Mouse (Mus musculus) G1E (cell line): ENCODE measurements around the gene Topors.
A peak's percentile ranks its signal among the peaks of the same experiment; 100 is the strongest.

Source experiments
- CTCF ChIP-seq: IDR thresholded peaks from 2 replicates; pipeline ENCODE4 v1.5.1; 2012; ENCODE audit warnings: low read depth, low read length, inconsistent platforms, mixed read lengths
- GATA1 ChIP-seq: IDR thresholded peaks from 2 replicates; pipeline ENCODE4 v1.6.1; 2012; ENCODE audit warnings: borderline replicate concordance, low read length, inconsistent platforms, mixed read lengths
- GATA2 ChIP-seq: IDR thresholded peaks from 2 replicates; pipeline ENCODE4 v1.6.1; 2012; ENCODE audit warnings: low read depth, low read length, inconsistent platforms, borderline replicate concordance
- POLR2AphosphoS5 ChIP-seq: IDR thresholded peaks from 2 replicates; pipeline ENCODE4 v1.6.1; 2012; ENCODE audit warnings: low read depth, low read length, inconsistent platforms; ENCODE audit not compliant: insufficient replicate concordance
- TAL1 ChIP-seq: conservative IDR thresholded peaks from 2 replicates; pipeline ENCODE4 v1.6.1; 2012; ENCODE audit warnings: low read depth, low read length, inconsistent platforms, mixed read lengths

DNA sequence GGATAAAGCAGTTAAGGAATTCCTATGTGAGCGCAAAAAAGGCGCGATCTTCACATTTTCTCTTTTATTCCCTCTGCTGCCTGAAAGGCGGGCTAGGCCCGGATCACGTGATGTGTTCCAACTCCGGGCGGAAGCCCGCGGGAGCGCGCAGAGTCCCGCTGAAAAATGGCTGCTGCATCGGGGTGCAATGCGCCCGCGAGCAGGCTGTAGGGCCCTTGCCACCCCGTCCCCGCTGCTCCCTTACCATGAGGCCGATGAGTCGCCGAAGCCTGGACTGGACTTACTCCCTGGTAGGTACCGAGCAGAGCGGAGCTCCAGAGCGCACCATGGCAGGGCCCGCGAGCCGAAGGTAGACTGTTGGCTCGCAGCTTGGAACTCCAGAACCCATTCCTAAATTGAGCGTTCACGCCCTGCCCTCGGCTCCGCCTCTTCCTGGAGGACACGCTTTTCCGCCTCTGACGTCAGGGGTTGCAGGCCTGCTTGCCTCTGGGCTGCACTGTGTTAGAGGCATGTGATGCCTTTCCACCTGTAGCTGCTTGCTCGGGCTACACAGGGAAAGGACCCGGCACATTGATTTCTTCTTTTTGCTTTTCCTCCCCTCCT is at the start of gene Topors, which contains the start of gene Smim27:
- TF ChIP-seq CTCF = no peak
- peak; percentile 78; the same call in 1 of the 2 replicates for TF ChIP-seq POLR2AphosphoS5
- no peak for TF ChIP-seq GATA1
- no peak for TF ChIP-seq TAL1
- TF ChIP-seq GATA2 = no peak
